Mouse (Mus musculus) heart, embryonic 10.5 days (tissue): ENCODE measurements around the gene Slc22a18. TPM values are rescaled to one million over a fixed set of nuclear protein-coding genes. Genes with fewer than 3 reads are reported as not detected.

Experiments
- DNase-seq: peaks from one replicate; pipeline ENCODE4 v3.0.0-alpha.2; 2017; ENCODE audit warnings: low spot score
- H3K27ac ChIP-seq: fragments of 300-500 bp; sonication (generic); 2 replicates; pipeline ENCODE4 v1.5.1; 2016; ENCODE audit warnings: mild to moderate bottlenecking
- H3K27me3 ChIP-seq: fragments of 300-500 bp; sonication (generic); 2 replicates; pipeline ENCODE4 v1.6.1; 2016; ENCODE audit warnings: mild to moderate bottlenecking; ENCODE audit not compliant: poor library complexity, insufficient read depth, severe bottlenecking
- H3K36me3 ChIP-seq: fragments of 300-500 bp; sonication (generic); 2 replicates; pipeline ENCODE4 v1.6.1; 2016; ENCODE audit warnings: mild to moderate bottlenecking, moderate library complexity
- H3K4me1 ChIP-seq: fragments of 300-500 bp; sonication (generic); 2 replicates; pipeline ENCODE4 v1.6.1; 2016; ENCODE audit warnings: mild to moderate bottlenecking
- H3K4me3 ChIP-seq: fragments of 300-500 bp; sonication (generic); 2 replicates; pipeline ENCODE4 v1.5.1; 2016; ENCODE audit warnings: mild to moderate bottlenecking, moderate library complexity
- H3K9me3 ChIP-seq: fragments of 300-500 bp; sonication (generic); 2 replicates; pipeline ENCODE4 v1.6.1; 2016; ENCODE audit warnings: mild to moderate bottlenecking, moderate library complexity
- WGBS: fragments of 180-500 bp; shearing (Covaris S2); methylation state at CpG from one replicate; pipeline ENCODE4 v1.1.7; 2016; 5-methylcytosine and 5-hydroxymethylcytosine counted together
- polyA plus RNA-seq: library from polyadenylated mRNA; unstranded; fragments of >200 nt; fragmentation: Nextera tagmentation; extraction: Ambion mirVana; gene quantifications from 2 replicates; pipeline ENCODE4 v1.2.1, GENCODE M21; 2016

Slc22a18 gene
- polyA plus RNA-seq, 1 experiment from 2014 or later, result 1.3 TPM

GRCm38 (mm10) chr7:143467714-143468113 lies 5.8 kb upstream of the Slc22a18 start:
- no peaks in the 10 kb centered on the region for H3K9me3 ChIP-seq

GRCm38 (mm10) chr7:143469946-143470345 lies 3.6 kb upstream of the Slc22a18 start:
- Histone ChIP-seq H3K9me3 (no peaks in the 10 kb centered on the region), H3K27ac (peak overlapping the region; percentile 53; the same call in 1 of the 2 replicates), H3K4me1 (peaks cover 35% of the 10 kb centered on the region), H3K36me3 (no peaks in the 10 kb centered on the region), H3K27me3 (peaks cover 20% of the 10 kb centered on the region), H3K4me3 (0 out of 2 replicates have a peak overlapping the region, but pooled peaks have one; percentile 32)
- WGBS, result 11% methylated on average over 8 of the region's 8 CpGs
- peak; percentile 88 for DNase-seq

More at GRCm38 (mm10) chr7:143467714-143468113, 5.8 kb upstream of the Slc22a18 start:
- Histone ChIP-seq H3K27ac (no peak overlapping the region), H3K27me3 (peaks cover 19% of the 10 kb centered on the region), H3K36me3 (no peaks in the 10 kb centered on the region), H3K4me1 (peaks cover 51% of the 10 kb centered on the region), H3K4me3 (no peak overlapping the region)
- DNase-seq, result no peak
- 16% methylated on average over 6 of the region's 6 CpGs for WGBS

- Histone ChIP-seq H3K27me3 (peaks cover 37% of the 10 kb centered on the region), H3K36me3 (no peaks in the 10 kb centered on the region), H3K9me3 (no peaks in the 10 kb centered on the region)
Measured at GRCm38 (mm10) chr7:143474811-143475210, 1.3 kb downstream of the Slc22a18 start.

GRCm38 (mm10) chr7:143475876-143476275 lies 2.3 kb downstream of the Slc22a18 start:
- H3K27ac ChIP-seq, result no peak overlapping the region
- no peak for DNase-seq
- H3K4me1 ChIP-seq, result peaks cover 11% of the 10 kb centered on the region
- no peaks in the 10 kb centered on the region for H3K9me3 ChIP-seq
- 68% methylated on average over 11 of the region's 11 CpGs for WGBS
- H3K4me3 ChIP-seq, result no peak overlapping the region
- no peaks in the 10 kb centered on the region for H3K36me3 ChIP-seq
- H3K27me3 ChIP-seq, result peaks cover 48% of the 10 kb centered on the region

More at GRCm38 (mm10) chr7:143474811-143475210, 1.3 kb downstream of the Slc22a18 start:
- H3K4me3 ChIP-seq, result no peak overlapping the region
- H3K4me1 ChIP-seq, result peaks cover 6% of the 10 kb centered on the region
- DNase-seq, result no peak
- no peak overlapping the region for H3K27ac ChIP-seq
- WGBS, result 31% methylated on average over 10 of the region's 10 CpGs

- Histone ChIP-seq H3K27me3 (peaks cover 57% of the 10 kb centered on the region), H3K9me3 (no peaks in the 10 kb centered on the region), H3K4me1 (peaks cover 12% of the 10 kb centered on the region), H3K27ac (no peak overlapping the region), H3K36me3 (no peaks in the 10 kb centered on the region), H3K4me3 (no peak overlapping the region)
- DNase-seq, result no peak
- 88% methylated on average over 3 of the region's 3 CpGs for whole genome bisulfite sequencing
Measured at GRCm38 (mm10) chr7:143476702-143477335, 3.3 kb downstream of the Slc22a18 start.

- Histone ChIP-seq H3K4me1 (peaks cover 17% of the 10 kb centered on the region), H3K9me3 (no peaks in the 10 kb centered on the region), H3K36me3 (no peaks in the 10 kb centered on the region), H3K27me3 (peaks cover 60% of the 10 kb centered on the region), H3K27ac (no peak overlapping the region), H3K4me3 (no peak overlapping the region)
- DNase-seq, result no peak
- 86% methylated on average over 5 of the region's 5 CpGs for WGBS
Measured at GRCm38 (mm10) chr7:143477800-143478199, 4.3 kb downstream of the Slc22a18 start.

- no peak for DNase-seq
- 26% methylated on average over 13 of the region's 13 CpGs for WGBS
- H3K9me3 ChIP-seq, result no peaks in the 10 kb centered on the region
- H3K36me3 ChIP-seq, result no peaks in the 10 kb centered on the region
- H3K4me1 ChIP-seq, result peaks cover 15% of the 10 kb centered on the region
- H3K27me3 ChIP-seq, result peaks cover 70% of the 10 kb centered on the region
- H3K4me3 ChIP-seq, result no peak overlapping the region
- H3K27ac ChIP-seq, result no peak overlapping the region
Measured at GRCm38 (mm10) chr7:143480498-143480897, 7.0 kb downstream of the Slc22a18 start.

- Histone ChIP-seq H3K9me3 (no peaks in the 10 kb centered on the region), H3K4me3 (no peak overlapping the region), H3K4me1 (peaks cover 15% of the 10 kb centered on the region), H3K27me3 (peaks cover 66% of the 10 kb centered on the region), H3K27ac (no peak overlapping the region), H3K36me3 (no peaks in the 10 kb centered on the region)
- WGBS, result 46% methylated on average over 5 of the region's 5 CpGs
- DNase-seq, result no peak
Measured at GRCm38 (mm10) chr7:143481806-143482387, 8.4 kb downstream of the Slc22a18 start.

GRCm38 (mm10) chr7:143482541-143482940 lies 9.0 kb downstream of the Slc22a18 start:
- peaks cover 61% of the 10 kb centered on the region for H3K27me3 ChIP-seq
- 25% methylated on average over 6 of the region's 6 CpGs for WGBS
- H3K27ac ChIP-seq, result no peak overlapping the region
- no peak overlapping the region for H3K4me3 ChIP-seq
- H3K4me1 ChIP-seq, result peaks cover 15% of the 10 kb centered on the region
- no peaks in the 10 kb centered on the region for H3K36me3 ChIP-seq
- no peaks in the 10 kb centered on the region for H3K9me3 ChIP-seq
- no peak for DNase-seq

- no peaks in the 10 kb centered on the region for H3K36me3 ChIP-seq
- no peak overlapping the region for H3K4me3 ChIP-seq
- no peaks in the 10 kb centered on the region for H3K9me3 ChIP-seq
- peaks cover 59% of the 10 kb centered on the region for H3K27me3 ChIP-seq
- WGBS, result 77% methylated on average over 6 of the region's 6 CpGs
- peaks cover 4% of the 10 kb centered on the region; the same call in 1 of the 2 replicates for H3K4me1 ChIP-seq
- DNase-seq, result no peak
- no peak overlapping the region for H3K27ac ChIP-seq
Measured at GRCm38 (mm10) chr7:143489735-143490134, 16.2 kb downstream of the Slc22a18 start.

- WGBS, result 77% methylated on average over 6 of the region's 6 CpGs
- Histone ChIP-seq H3K4me1 (peaks cover 7% of the 10 kb centered on the region; the same call in 1 of the 2 replicates), H3K27ac (no peak overlapping the region), H3K27me3 (peaks cover 68% of the 10 kb centered on the region), H3K9me3 (no peaks in the 10 kb centered on the region), H3K36me3 (no peaks in the 10 kb centered on the region), H3K4me3 (no peak overlapping the region)
- DNase-seq, result no peak
Measured at GRCm38 (mm10) chr7:143493616-143494126, 20.1 kb downstream of the Slc22a18 start.

- Histone ChIP-seq H3K27me3 (peaks cover 69% of the 10 kb centered on the region), H3K4me1 (peaks cover 5% of the 10 kb centered on the region; the same call in 1 of the 2 replicates), H3K9me3 (no peaks in the 10 kb centered on the region), H3K36me3 (no peaks in the 10 kb centered on the region), H3K4me3 (no peak overlapping the region), H3K27ac (no peak overlapping the region)
- 67% methylated on average over 8 of the region's 8 CpGs for WGBS
- no peak for DNase-seq
Measured at GRCm38 (mm10) chr7:143495104-143495961, 21.8 kb downstream of the Slc22a18 start.
